Comparison of ENCODE assay signal across 26 mouse cellular contexts in genomic region chr2:163254228-163254627, GRCm38 (mm10). TPM values are rescaled to one million over a fixed set of nuclear protein-coding genes. Genes with fewer than 3 reads are reported as not detected.
DNase-seq lines count a peak whose midpoint lies in the region; ATAC-seq and TF ChIP-seq lines count a peak whose summit lies in the region.
"Had no signal": no experiment of that assay in that cellular context is flagged by ENCODE, and none has a peak within 500 bp of the region (broad histone marks: within the 10 kb centered on the region; RNA-seq: fewer than 3 reads in every experiment).

No protein-coding gene starts in this region.

- ATAC-seq in hindbrain, embryonic 13.5 days (ENCODE audit: low FRiP score), result no peak
- ATAC-seq in hindbrain, postnatal 0 days, result no peak
- no peak for ATAC-seq in neural tube, embryonic 13.5 days (ENCODE audit: low read depth)
- ATAC-seq in midbrain, embryonic 15.5 days (replicated peaks), result peak; percentile 65
- ATAC-seq: liver, postnatal 0 days; Patski had no signal

- no peak overlapping the region for H3K9ac ChIP-seq in hindbrain, embryonic 13.5 days
- H3K9ac ChIP-seq in hindbrain, postnatal 0 days (replicated peaks; ENCODE audit: low read length), result no peak overlapping the region
- H3K9ac ChIP-seq in neural tube, embryonic 13.5 days, result no peak overlapping the region
- H3K9ac ChIP-seq in midbrain, embryonic 15.5 days, result no peak overlapping the region
- H3K9ac ChIP-seq: heart, embryonic 13.5 days; limb, embryonic 12.5 days; liver, postnatal 0 days had no signal

- H3K36me3 ChIP-seq in hindbrain, embryonic 13.5 days, result no peaks in the 10 kb centered on the region
- H3K36me3 ChIP-seq in hindbrain, postnatal 0 days (ENCODE audit: insufficient read depth, low read length), result no peaks in the 10 kb centered on the region
- no peaks in the 10 kb centered on the region for H3K36me3 ChIP-seq in neural tube, embryonic 13.5 days
- no peaks in the 10 kb centered on the region for H3K36me3 ChIP-seq in midbrain, embryonic 15.5 days (replicated peaks)
- no peaks in the 10 kb centered on the region for H3K36me3 ChIP-seq in limb, embryonic 10.5 days
- H3K36me3 ChIP-seq in embryonic facial prominence, embryonic 10.5 days (replicated peaks), result no peaks in the 10 kb centered on the region; the same call in 1 of the 2 replicates
- H3K36me3 ChIP-seq: G1E; heart, embryonic 13.5 days; limb, embryonic 12.5 days had no signal

- 81% methylated on average over 6 of the region's 6 CpGs for WGBS in hindbrain, embryonic 13.5 days
- WGBS in hindbrain, postnatal 0 days, result 79% methylated on average over 6 of the region's 6 CpGs
- WGBS in neural tube, embryonic 13.5 days, result 69% methylated on average over 6 of the region's 6 CpGs
- 73% methylated on average over 6 of the region's 6 CpGs for WGBS in midbrain, embryonic 15.5 days
- 89% methylated on average over 6 of the region's 6 CpGs for WGBS in limb, embryonic 10.5 days
- 85% methylated on average over 6 of the region's 6 CpGs for WGBS in embryonic facial prominence, embryonic 10.5 days

- peak overlapping the region; percentile 72 for H3K27ac ChIP-seq in hindbrain, embryonic 13.5 days
- H3K27ac ChIP-seq in hindbrain, postnatal 0 days, result no peak overlapping the region
- 0 out of 2 replicates have a peak overlapping the region, but pooled peaks have one; percentile 5 for H3K27ac ChIP-seq in neural tube, embryonic 13.5 days (replicated peaks)
- peak overlapping the region; percentile 78 for H3K27ac ChIP-seq in midbrain, embryonic 15.5 days
- H3K27ac ChIP-seq in limb, embryonic 10.5 days, result no peak overlapping the region
- no peak overlapping the region for H3K27ac ChIP-seq in embryonic facial prominence, embryonic 10.5 days (replicated peaks)
- H3K27ac ChIP-seq: heart, adult 2 months; heart, embryonic 13.5 days; limb, embryonic 12.5 days had no signal

- peaks cover 27% of the 10 kb centered on the region for H3K4me1 ChIP-seq in hindbrain, embryonic 13.5 days (replicated peaks)
- H3K4me1 ChIP-seq in hindbrain, postnatal 0 days (ENCODE audit: insufficient read depth, low read length), result no peaks in the 10 kb centered on the region
- H3K4me1 ChIP-seq in neural tube, embryonic 13.5 days (replicated peaks), result peaks cover 19% of the 10 kb centered on the region
- H3K4me1 ChIP-seq in midbrain, embryonic 15.5 days, result peaks cover 18% of the 10 kb centered on the region
- peaks cover 18% of the 10 kb centered on the region; the same call in 1 of the 2 replicates for H3K4me1 ChIP-seq in limb, embryonic 10.5 days
- peaks cover 11% of the 10 kb centered on the region; the same call in 1 of the 2 replicates for H3K4me1 ChIP-seq in embryonic facial prominence, embryonic 10.5 days
- H3K4me1 ChIP-seq: heart, embryonic 13.5 days had no signal

- no peaks in the 10 kb centered on the region for H3K9me3 ChIP-seq in hindbrain, embryonic 13.5 days
- H3K9me3 ChIP-seq in hindbrain, postnatal 0 days (ENCODE audit: low read length), result no peaks in the 10 kb centered on the region
- no peaks in the 10 kb centered on the region for H3K9me3 ChIP-seq in neural tube, embryonic 13.5 days
- H3K9me3 ChIP-seq in midbrain, embryonic 15.5 days, result no peaks in the 10 kb centered on the region
- no peaks in the 10 kb centered on the region for H3K9me3 ChIP-seq in limb, embryonic 10.5 days (replicated peaks)
- H3K9me3 ChIP-seq in embryonic facial prominence, embryonic 10.5 days, result no peaks in the 10 kb centered on the region
- H3K9me3 ChIP-seq: G1E; heart, embryonic 13.5 days; limb, embryonic 12.5 days had no signal

- H3K27me3 ChIP-seq in hindbrain, embryonic 13.5 days, result 0 out of 2 replicates have a peak, but pooled peaks cover 4% of the 10 kb centered on the region
- no peaks in the 10 kb centered on the region for H3K27me3 ChIP-seq in hindbrain, postnatal 0 days (ENCODE audit: insufficient read depth, low read length)
- H3K27me3 ChIP-seq in neural tube, embryonic 13.5 days, result 0 out of 2 replicates have a peak, but pooled peaks cover under 1% of the 10 kb centered on the region
- no peaks in the 10 kb centered on the region for H3K27me3 ChIP-seq in midbrain, embryonic 15.5 days (replicated peaks)
- H3K27me3 ChIP-seq in limb, embryonic 10.5 days (ENCODE audit: low read depth, poor library complexity, severe bottlenecking), result peaks cover 10% of the 10 kb centered on the region; the same call in 1 of the 2 replicates
- H3K27me3 ChIP-seq in embryonic facial prominence, embryonic 10.5 days (replicated peaks; ENCODE audit: low read depth, poor library complexity, severe bottlenecking), result no peaks in the 10 kb centered on the region
- H3K27me3 ChIP-seq: heart, embryonic 13.5 days had no signal

- H3K4me2 ChIP-seq in hindbrain, embryonic 13.5 days, result no peak overlapping the region
- no peak overlapping the region for H3K4me2 ChIP-seq in hindbrain, postnatal 0 days (ENCODE audit: low read depth, low read length)
- no peak overlapping the region for H3K4me2 ChIP-seq in neural tube, embryonic 13.5 days
- no peak overlapping the region for H3K4me2 ChIP-seq in midbrain, embryonic 15.5 days
- H3K4me2 ChIP-seq: heart, embryonic 13.5 days; liver, embryonic 11.5 days had no signal

- DNase-seq in hindbrain, postnatal 0 days (ENCODE audit: low spot score), result no peak
- no peak for DNase-seq in neural tube, embryonic 10.5 days (ENCODE audit: extremely low spot score, low spot score)
- no peak for DNase-seq in limb, embryonic 10.5 days (ENCODE audit: low spot score)
- no peak for DNase-seq in embryonic facial prominence, embryonic 10.5 days (ENCODE audit: low spot score)
- DNase-seq: adrenal gland, postnatal 36 days; B cell, adult 2 months; cerebellum, adult 11 months; cerebellum, adult 9-11 months; gastrocnemius, postnatal 25 days; heart, adult 2 months; heart, postnatal 14 days; kidney, adult 2 months; kidney, postnatal 14 days; liver, postnatal 0 days; right cerebral cortex, adult 18-20 months; right cerebral cortex, postnatal 4 days; thymus, postnatal 36 days had no signal

- TF ChIP-seq CTCF in hindbrain, postnatal 0 days (IDR thresholded peaks at IDR 0.05; ENCODE audit: low read depth), result no peak

- H3K4me3 ChIP-seq in hindbrain, embryonic 13.5 days, result no peak overlapping the region
- no peak overlapping the region for H3K4me3 ChIP-seq in hindbrain, postnatal 0 days (ENCODE audit: low read length)
- no peak overlapping the region for H3K4me3 ChIP-seq in neural tube, embryonic 13.5 days
- H3K4me3 ChIP-seq in midbrain, embryonic 15.5 days, result no peak overlapping the region
- no peak overlapping the region for H3K4me3 ChIP-seq in limb, embryonic 10.5 days
- no peak overlapping the region for H3K4me3 ChIP-seq in embryonic facial prominence, embryonic 10.5 days
- H3K4me3 ChIP-seq: heart, adult 2 months; heart, embryonic 13.5 days; limb, embryonic 12.5 days had no signal

RNA-seq across cellular contexts. Expression of gene Tox2, which starts 51.3 kb away (rescaled TPM):
- 20.6 and 23.5 TPM in 2 replicates for polyA plus RNA-seq in hindbrain, embryonic 13.5 days (2015; fragmentation: Nextera tagmentation; extraction: Ambion mirVana)
- total RNA-seq in hindbrain, postnatal 0 days (2014; rRNA removed), result 4.3 and 5.0 TPM in 2 replicates
- polyA plus RNA-seq in hindbrain, postnatal 0 days (2015; fragmentation: Nextera tagmentation; extraction: Ambion mirVana), result 15.2 and 19.1 TPM in 2 replicates
- 22.0 and 22.7 TPM in 2 replicates for polyA plus RNA-seq in neural tube, embryonic 13.5 days (2015; fragmentation: Nextera tagmentation; extraction: Ambion mirVana)
- polyA plus RNA-seq in midbrain, embryonic 15.5 days (2015; fragmentation: Nextera tagmentation; extraction: Ambion mirVana), result 47.4 and 55.1 TPM in 2 replicates
- polyA plus RNA-seq in limb, embryonic 10.5 days (2016; fragmentation: Nextera tagmentation; extraction: Ambion mirVana), result 0.48 and 1.8 TPM in 2 replicates
- polyA plus RNA-seq in embryonic facial prominence, embryonic 10.5 days (2016; fragmentation: Nextera tagmentation; extraction: Ambion mirVana), result 16.3 and 17.8 TPM in 2 replicates
- total RNA-seq: CH12.LX, G1E had no signal
- polyA plus RNA-seq: G1E, Patski had no signal

Comparison
In these comparisons a context has a peak if more than half of its experiments do, and no peak if none do; other contexts are left out.
1. H3K27ac ChIP-seq: peak in hindbrain, embryonic 13.5 days (single experiment), neural tube, embryonic 13.5 days (single experiment) and midbrain, embryonic 15.5 days (single experiment); none in hindbrain, postnatal 0 days (single experiment), limb, embryonic 10.5 days (single experiment) and embryonic facial prominence, embryonic 10.5 days (single experiment).